Mouse (Mus musculus) testis, postnatal 10 days (tissue): Measurements from ENCODE around the gene Ccn1.
A peak's percentile ranks its signal among the peaks of the same experiment; 100 is the strongest.

Experiments used
- DNase-seq: peaks from one replicate; pipeline ENCODE4 v3.0.0; 2021; ENCODE audit warnings: low spot score

The Ccn1 gene

DNA sequence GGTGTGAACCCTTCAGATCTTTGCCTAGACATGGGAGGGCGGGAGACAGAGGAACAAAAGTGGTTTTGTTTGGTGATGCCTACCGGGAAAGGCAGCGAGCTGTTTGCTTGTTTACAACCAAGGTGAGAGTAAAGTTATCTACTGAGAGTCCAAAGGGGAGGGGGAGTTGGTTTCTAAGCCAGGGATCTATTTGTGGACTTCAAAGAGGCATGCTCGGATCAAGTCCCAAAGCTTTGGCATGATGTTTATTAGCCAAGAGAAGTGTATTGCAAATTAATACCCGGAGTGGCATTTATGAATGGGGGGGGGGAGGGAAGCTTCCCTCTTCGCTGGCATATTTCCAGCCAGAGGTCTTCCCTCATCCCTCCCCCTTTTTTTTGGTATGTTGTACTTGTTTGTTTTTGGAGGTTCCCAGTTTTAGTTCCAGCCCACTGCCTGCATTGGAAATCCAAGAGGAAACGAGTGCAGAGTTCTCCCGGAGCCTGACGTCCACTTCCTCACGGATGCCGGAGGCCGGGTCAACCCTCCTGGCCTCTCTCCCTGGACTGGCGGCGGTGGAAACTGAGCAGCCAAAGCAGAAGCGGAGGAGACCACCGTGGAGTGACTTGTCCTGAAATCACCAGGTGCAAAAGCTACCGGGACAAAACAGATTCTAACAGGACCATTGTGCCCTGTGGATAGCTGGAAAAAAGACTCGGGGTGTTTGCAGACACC, 674 bp upstream of the Ccn1 start:
- no peak for DNase-seq

DNA sequence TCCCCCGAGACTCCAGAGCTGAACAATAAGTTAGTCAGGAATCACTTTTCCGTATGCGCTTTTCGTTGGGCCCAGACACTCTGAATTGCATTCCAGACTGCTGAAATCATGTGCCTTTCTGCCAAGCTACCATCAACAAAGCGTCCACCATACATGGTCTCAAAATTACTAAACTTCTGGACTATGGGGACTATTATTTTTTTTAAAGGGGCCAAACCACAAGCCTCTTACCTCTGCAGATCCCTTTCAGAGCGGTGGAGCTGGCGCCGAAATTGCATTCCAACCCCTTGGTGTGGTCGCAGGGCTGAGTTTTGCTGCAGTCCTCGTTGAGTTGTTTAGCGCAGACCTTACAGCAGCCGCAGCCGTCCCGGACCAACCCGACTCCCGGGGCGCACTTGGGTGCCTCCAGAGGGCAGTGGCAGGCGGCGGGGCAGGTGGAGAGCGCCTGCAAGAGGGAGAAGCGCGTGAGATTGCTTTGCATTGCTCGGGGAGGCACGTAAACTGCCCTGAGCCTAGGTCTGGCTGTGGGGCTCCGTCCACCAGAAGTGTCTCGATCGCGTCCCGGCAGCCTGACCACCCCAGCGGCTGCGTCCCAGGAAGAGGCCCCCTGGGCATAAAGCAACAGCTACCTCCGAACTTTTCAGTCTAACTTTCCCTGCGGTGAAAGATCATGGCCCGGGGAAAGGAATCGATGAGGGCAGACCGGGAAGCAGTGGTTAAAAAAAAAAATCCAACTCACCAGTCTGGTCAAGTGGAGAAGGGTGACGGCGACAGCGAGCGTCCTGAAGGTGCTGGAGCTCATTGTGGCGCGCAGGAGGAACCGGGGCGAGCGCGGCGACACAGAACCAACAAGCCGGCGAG, 560 bp downstream of the Ccn1 start:
- DNase-seq, result peak; percentile 75

DNA sequence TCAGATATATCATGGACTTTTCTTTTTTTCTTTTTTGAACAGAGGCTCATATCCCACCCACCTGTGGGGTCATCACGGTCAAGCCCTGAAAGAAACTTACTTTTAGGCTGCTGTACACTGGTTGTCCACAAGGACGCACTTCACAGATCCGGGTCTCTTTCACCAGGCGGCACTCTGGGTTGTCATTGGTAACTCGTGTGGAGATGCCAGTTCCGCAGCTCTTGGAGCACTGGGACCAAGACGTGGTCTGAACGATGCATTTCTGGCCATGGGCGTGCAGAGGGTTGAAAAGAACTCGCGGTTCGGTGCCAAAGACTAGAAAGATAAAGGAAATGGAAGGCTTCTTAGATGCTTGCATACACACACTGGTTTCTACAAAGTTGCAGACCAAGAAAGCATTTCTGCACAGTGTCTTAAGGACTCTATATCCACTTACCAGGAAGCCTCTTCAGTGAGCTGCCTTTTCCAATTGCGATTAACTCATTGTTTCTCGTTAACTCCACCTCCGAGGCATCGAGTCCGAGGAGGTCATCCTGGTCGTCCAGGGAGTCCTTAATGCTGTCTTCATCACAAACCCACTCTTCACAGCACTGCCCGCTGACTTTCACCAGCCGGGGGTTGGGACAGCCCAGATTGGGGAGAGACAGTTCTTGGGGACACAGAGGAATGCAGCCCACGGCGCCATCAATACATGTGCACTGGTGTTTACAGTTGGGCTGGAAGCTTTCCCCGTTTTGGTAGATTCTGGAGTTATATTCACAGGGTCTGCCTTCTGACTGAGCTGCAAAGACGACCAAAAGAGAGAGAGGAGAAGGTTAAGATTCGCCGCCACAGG, 1.5 kb downstream of the Ccn1 start:
- DNase-seq, result no peak

DNA sequence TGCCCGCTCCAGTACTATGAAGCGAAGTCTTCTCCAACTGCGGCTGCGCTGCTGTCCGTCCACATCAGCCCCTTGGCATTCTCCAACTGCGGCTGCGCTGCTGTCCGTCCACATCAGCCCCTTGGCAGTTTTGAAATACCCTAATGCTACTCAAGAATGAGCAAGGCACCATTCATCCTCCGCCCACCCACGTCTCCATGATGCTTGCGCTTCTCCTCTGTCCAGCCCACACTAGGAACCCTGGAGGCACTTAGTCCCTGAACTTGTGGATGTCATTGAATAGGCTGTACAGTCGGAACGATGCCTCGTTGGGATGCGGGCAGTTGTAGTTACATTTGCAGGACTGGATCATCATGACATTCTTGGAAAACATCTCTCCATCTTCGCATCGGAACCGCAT, 2.4 kb downstream of the Ccn1 start:
- DNase-seq, result no peak

DNA sequence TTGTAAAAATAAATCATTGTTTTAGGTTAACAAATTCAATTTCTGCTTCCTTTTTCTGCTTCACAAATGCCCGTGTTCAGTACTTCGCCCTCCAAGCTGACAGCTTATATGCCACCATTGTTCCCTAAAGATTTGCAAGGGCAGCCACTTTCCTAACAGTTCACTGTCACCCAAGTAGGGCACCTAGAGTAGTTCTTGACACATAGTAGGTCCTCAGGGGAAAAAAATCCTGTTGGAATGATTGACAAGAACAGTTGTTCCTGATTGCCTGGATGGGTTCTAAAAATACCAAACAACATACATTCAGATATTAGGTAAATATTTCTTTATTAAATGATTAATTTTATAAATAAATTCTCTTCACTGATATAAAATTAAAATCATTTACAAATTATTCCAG, 3.1 kb downstream of the Ccn1 start:
- no peak for DNase-seq

DNA sequence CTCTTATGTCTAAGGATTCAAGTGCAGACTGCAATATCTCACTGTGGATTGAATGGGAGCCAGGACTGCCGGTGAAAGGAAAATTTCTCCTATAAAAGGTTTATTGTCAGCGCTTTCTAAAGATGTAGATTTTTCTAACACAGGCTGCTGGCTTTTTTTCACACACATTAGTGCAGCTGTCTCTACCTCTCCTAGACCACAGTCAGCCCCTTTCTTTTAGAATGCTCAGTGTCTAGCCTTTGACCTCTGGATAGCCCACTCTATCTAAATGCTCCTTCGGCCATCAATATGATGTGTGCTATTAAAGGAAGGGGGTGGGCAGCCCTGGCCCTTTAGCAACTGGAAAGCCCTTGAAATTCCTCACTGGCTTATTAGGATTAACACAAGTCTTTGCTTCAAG, 3.8 kb downstream of the Ccn1 start:
- no peak for DNase-seq

DNA sequence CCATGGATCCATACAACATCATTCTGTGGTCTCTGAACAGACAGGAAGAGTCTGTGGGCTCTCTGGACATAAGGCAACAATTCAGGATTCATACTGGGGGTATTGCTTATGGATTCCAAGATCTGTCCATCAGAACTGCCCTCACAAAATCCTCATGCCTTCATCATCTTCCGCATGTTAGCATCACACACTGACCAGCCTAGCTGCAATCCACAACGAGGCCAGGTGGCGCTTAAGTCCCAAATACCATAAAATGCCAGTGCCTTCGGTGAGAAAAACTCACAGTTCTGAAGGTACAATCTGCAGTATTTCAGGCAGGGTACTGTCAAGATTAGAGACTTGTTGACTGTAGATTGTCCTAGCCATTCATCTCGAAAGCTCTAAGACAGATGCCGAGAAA, 4.3 kb downstream of the Ccn1 start:
- no peak for DNase-seq

DNA sequence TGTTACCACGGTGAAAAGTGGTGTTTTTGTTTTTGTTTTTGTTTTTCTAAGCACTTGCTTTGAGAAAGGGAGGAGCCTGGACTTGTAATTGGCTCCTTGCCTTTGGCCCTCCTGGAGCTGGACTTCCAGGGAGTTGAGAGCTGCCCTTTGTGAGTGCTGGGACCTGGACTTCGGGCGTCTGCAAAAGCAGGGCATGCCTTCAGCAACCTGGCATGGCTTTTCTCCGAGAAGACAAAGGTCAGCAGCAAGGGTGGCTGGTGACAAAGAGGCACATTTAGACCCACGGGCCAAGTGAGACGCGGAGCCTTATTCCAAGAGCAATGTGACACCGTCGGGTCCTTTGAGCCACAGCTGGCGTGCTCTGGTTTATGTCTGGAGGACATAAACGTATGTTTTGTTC, 6.9 kb downstream of the Ccn1 start:
- DNase-seq, result no peak

DNA sequence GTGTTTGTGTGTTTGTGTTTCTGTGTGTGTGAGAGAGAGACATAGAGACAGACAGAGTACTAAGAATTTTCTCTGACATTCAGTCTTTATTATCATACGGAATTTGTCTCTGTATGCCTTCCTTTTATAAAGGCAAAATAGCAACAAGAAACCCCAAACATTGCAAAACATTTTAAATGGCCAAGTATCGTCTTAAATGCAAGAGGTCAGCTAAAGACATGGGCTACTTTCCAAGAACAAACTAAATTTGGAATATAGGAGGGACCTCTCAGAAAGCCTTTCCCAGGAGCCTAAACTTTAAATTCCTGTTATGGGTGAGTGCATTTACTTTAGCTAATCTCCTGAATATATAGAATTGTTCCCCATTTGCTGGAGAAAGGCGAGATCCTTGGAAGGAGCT, 7.9 kb downstream of the Ccn1 start:
- no peak for DNase-seq

DNA sequence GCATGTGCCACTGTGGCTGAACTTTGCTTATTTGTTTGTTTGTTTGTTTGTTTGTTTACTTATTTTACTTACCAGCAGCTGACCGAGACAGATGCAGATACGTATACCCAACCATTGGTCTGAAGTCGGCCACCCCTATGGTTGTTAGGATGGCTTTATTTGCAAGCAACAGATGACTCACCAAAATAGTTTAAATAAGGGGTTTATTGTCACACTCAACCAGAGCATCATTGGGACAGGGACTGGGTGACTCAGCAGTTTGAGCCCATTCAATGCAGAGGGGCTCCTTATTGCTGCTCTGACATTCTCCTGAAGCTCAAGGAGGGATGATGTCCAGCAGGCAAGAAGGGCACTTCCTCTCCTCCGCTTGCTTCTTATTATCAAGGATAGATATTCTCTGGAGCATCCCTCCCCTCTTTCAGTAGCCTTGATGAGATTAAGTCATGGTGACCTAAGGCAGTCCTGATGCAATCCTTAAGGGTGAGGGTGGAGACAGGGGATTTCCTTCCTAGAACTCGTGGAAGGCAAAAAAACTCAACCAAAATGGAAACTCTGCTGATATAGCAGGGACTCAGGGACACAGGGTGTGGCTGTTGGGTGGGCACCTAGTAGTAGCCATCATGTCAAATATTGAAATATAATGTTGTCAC, 8.6 kb downstream of the Ccn1 start:
- DNase-seq, result no peak

DNA sequence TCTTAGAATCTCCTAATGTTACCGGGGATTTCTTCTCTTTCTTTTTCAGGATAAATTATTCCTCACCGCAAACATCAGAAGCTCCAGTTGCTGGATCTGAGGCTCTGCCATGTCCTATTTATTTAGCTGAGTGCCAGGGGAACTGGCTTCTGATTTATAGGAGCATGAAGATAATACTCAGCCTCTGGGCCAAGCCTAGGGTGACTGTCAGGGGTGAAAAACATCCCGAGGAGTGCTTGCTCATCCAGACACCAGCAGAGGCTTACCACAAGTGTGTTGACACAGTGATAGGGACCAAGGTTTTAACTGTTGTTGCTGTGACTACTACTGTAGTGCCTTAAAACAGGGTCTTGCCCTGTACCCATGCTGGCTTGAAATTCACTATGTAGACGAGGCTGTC, 9.2 kb downstream of the Ccn1 start:
- DNase-seq, result no peak

DNA sequence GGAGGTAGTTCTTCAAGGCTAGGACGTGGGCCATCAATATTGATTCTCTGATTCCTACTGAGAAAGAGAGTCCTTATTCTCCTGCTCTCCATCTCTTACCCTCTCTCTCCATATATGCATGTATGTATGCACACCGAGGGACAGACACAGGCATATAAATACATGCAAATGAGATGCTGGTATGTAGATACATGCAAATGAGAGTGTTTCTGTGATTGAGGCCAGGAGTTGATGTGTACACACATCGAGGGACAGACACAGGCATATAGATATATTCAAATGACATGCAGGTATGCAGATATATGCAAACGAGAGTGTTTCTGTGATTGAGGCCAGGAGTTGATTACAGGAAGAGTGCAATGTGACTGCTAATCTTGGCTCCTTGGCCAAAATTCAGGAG, 9.6 kb downstream of the Ccn1 start:
- no peak for DNase-seq

DNA sequence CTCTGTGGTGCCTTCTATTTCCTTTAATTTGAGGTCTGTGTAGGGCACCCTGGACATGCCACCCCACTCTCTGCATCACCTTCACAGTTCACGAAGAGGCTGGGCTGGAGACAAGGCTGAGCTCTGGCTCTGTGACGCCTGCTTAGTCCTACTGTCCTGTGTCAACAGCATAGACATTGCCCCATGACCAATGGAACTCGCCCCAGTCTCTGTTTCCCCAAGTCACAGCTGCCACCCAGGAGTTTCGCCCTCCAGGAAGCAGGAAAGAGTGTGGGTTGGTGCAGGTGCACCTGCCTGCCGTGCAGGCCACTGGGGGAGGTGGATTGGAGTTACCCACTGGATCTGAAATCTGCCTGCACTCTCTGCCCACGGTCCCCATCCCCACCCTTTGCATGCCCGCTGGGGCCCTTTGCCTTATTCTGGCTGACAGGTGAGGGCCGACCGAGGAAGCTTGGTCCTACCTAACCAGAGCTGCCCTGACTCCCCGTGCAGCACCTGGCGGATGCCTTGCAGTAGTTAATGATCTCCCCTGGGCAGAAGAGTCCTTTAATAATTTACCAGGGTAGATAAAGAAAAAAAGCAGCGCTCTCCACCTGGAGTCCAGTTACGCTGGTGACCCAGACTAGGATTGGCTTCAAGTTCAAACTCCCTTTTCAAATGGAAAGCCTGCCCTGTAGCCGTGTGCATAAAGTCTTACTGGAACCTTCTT, 15.6 kb downstream of the Ccn1 start:
- DNase-seq, result no peak

DNA sequence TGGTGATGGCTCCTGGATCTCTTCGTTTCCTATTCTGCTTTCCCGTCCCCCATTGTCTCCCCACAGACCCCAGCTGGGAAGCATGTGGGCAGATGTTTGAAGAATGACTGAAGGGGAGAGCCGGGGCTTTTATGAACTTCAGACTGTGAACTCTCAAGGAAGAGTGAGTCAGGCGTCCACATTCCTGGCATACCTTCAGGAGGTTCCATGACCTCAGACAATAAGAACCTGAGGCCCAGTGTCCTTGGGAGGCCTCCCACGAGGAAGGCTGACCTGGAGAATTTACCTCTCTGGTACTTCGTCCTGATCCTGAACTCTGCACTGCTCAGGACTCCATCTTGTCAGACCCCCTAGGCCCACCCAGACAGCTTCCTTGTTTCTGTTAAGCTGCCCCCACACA, 16.9 kb downstream of the Ccn1 start:
- no peak for DNase-seq

DNA sequence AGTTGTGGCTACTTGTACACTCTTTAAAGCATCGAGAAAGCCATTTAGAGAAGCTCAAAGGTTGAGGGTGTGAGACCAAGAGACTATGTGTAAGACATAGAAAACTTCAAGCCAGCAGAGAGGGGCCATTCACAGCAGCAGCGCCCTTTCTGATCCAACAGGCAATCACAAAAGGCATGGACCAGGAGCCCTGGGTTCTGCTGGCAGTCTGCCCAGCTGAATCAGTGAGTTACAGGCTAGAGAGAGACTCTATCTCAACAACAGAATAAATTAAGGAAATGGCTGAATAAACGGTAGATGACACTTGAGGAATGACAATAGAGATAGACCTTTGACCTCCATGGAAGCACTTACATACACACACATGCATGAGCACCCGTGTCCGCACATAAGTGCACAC, 21.1 kb downstream of the Ccn1 start:
- DNase-seq, result no peak

DNA sequence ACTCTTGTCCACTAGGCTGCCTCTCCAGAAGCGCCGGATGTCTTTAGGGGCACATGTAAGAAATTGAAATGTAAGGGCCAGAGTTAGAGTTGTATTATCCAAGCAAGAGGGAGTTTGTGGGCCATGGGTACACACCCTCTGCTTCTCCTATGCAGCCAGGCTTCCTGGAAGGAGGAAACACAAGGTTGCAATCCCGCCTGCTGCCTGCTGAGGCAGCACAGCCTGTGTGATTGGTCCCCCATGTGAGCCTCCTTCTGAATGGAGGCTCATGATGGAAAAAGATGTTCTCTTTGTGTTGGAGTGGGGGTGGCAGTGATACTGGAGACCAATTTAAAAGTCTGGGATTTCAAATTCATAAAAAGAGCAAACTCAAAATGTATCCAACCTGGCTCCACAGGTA, 22.0 kb downstream of the Ccn1 start:
- peak; percentile 69 for DNase-seq

DNA sequence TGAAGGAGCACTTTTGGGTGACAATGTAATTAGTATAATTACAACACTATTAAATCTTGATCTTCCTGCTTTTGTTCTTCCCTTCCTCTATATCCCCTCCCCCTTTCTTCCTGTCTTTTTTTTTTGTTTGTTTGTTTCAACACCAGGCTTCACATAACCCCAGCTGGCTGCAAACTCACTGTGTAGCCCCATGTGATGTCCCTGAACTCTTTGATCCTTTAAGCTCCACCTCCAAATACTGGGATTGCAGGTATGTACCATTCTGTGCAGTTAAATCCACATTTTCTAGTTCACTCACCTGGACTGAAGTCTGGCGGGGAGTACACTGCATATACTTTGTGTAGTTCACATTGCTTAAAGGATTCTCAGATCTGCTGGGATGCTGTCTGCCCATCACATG, 23.7 kb downstream of the Ccn1 start:
- DNase-seq, result no peak

DNA sequence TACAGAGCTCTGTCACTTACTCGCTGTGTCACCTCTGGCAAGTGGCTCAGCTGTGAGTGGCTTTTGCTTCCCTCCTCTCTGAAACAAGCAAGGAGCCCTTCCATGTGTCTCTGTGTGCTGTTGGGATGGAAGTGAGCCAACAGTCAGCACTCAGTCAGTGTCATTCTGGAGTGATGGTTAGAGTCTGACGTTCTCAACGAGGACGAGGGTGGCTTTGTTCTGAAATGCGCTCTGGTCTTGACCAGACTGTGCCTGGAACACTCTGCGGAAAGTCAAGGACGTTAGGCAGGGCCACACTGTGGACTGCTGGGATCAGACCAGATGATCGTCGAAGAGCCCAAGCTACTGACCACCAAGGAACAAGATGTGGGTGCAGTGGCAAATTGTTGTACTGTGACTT, 24.2 kb downstream of the Ccn1 start:
- DNase-seq, result no peak

DNA sequence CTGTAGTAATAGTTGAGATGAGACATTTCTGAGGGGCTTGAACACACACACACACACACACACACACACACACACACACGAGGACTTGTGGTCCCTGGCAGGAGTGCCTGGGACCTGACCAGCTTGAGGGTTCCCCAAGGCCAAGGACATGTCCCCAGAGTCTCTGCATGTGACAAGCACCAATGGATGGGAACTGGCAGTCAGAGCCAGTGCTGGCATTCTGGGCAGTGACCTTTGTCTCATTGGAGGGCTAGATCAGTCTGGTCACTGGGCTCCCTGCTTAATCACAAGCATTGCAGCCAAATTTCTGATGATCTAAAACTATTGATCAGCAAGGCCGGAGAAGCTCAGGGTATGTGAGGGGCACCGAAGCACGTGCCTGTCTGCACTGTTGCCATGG, 25.0 kb downstream of the Ccn1 start:
- DNase-seq, result no peak

DNA sequence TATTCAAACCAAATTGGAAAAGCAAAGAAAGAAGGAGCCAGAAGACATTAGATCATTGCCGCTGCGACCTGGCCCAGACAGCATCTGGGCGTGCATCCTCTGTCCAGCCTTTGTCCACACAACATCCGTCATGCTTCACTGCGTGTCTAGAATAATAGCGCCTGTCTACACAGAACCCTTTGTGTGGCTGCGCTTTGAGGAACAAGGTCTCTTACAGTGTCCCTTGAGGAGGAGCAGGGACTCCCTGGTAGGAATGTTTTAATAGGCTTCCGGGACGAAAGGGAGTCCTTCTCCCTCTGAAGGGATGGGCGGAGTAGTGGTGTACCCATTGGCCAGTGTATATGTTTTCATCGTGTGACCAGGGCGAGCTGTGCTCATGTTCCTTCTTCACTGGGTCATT, 26.7 kb downstream of the Ccn1 start:
- DNase-seq, result no peak

DNA sequence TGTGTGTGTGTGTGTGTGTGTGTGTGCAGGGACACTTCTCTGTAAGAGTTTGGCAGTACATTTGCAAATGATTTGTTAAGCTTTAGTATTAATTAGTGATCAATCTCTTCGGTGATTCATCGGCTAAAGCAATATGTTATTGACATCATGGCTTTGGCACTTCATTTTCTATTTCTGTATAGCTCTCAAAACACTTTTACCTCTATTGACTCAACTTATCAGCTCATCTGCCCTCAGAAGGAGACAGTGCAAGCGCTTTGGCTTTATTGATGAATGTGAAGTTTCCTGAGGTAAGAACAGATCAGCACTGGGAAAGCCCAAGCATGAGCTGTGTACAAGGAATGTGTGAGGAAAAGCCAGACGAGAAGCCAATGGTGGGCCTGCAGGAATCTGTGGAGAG, 28.6 kb downstream of the Ccn1 start:
- DNase-seq, result no peak
